Mouse (Mus musculus) CH12.LX (cell line): ENCODE measurements around the gene Hist1h4d. TPM values are rescaled to one million over a fixed set of nuclear protein-coding genes. Genes with fewer than 3 reads are reported as not detected.
"Not testable (repeated sequence)": the region's sequence is repeated elsewhere in the genome, so short reads cannot be mapped to it uniquely, and the experiment has no call there.

Source experiments
- DNase-seq: peaks from one replicate; pipeline ENCODE4 v3.0.0-alpha.2; 2013; ENCODE audit errors: extremely low read depth
- H3K27ac ChIP-seq: 2 replicates; pipeline ENCODE4 v1.5.1; 2012; ENCODE audit warnings: low read depth, mild to moderate bottlenecking, control low read depth, moderate library complexity; ENCODE audit not compliant: insufficient read depth
- H3K27me3 ChIP-seq: replicated peaks from 2 replicates; pipeline ENCODE3; 2012; ENCODE audit warnings: inconsistent platforms
- H3K36me3 ChIP-seq, 2 experiments: replicated peaks in 1 of 2; 2 replicates each; pipeline versions ENCODE3 to v1.6.1; 2012; ENCODE audit warnings: inconsistent platforms in 1 of 2, low read length in 1 of 2, mild to moderate bottlenecking in 1 of 2, mixed read lengths in 1 of 2, moderate library complexity in 1 of 2; ENCODE audit not compliant: control insufficient read depth in 1 of 2, insufficient read depth in 1 of 2
- H3K4me1 ChIP-seq, 2 experiments: 2 replicates each; pipeline ENCODE4 v1.6.1; 2012; ENCODE audit warnings: inconsistent platforms in 1 of 2, moderate library complexity in 1 of 2; ENCODE audit not compliant: insufficient read depth in 2 of 2, control insufficient read depth in 1 of 2
- H3K4me2 ChIP-seq: 2 replicates; pipeline ENCODE4 v1.6.1; 2012; ENCODE audit warnings: low read depth, mild to moderate bottlenecking, control low read depth; ENCODE audit not compliant: poor library complexity, insufficient read depth, severe bottlenecking
- H3K4me3 ChIP-seq, 3 experiments: fragments of 150-350 bp in 1 of 3; sonication (generic) in 1 of 3; replicated peaks in 1 of 3; 2 replicates each; pipeline versions ENCODE3 to v1.5.1; 2011 to 2012; ENCODE audit warnings: low read depth in 2 of 3, low read length in 2 of 3, mild to moderate bottlenecking in 2 of 3, moderate library complexity in 2 of 3, control low read depth in 1 of 3, improper control_type of control experiment in 1 of 3, inconsistent platforms in 1 of 3, mixed read lengths in 1 of 3; ENCODE audit not compliant: poor library complexity in 1 of 3
- H3K79me2 ChIP-seq: replicated peaks from 2 replicates; pipeline ENCODE4 v1.6.1; 2012; ENCODE audit warnings: mild to moderate bottlenecking, moderate library complexity; ENCODE audit not compliant: control insufficient read depth, poor library complexity, insufficient read depth, severe bottlenecking; ENCODE audit errors: extremely low read depth
- H3K9ac ChIP-seq: 2 replicates; pipeline ENCODE4 v1.6.1; 2012; ENCODE audit warnings: low read depth, mild to moderate bottlenecking, control low read depth, moderate library complexity; ENCODE audit not compliant: insufficient read depth
- H3K9me3 ChIP-seq: replicated peaks from 2 replicates; pipeline ENCODE3; 2012; ENCODE audit warnings: low read length, inconsistent platforms, mixed read lengths
- CHD1 ChIP-seq: IDR thresholded peaks from 2 replicates; pipeline ENCODE4 v1.6.1; 2012; ENCODE audit warnings: low read depth, low read length, improper control_type of control experiment, inconsistent platforms
- CHD2 ChIP-seq: IDR thresholded peaks from 2 replicates; pipeline ENCODE4 v1.6.1; 2011; ENCODE audit warnings: low read length, improper control_type of control experiment
- EP300 ChIP-seq: IDR thresholded peaks from 2 replicates; pipeline ENCODE4 v1.6.1; 2011; ENCODE audit warnings: low read length, improper control_type of control experiment
- ETS1 ChIP-seq: conservative IDR thresholded peaks from 2 replicates; pipeline ENCODE4 v1.6.1; 2012; ENCODE audit warnings: low read depth, mild to moderate bottlenecking, inconsistent platforms, low read length, improper control_type of control experiment, moderate library complexity
- GABPA ChIP-seq: IDR thresholded peaks from 2 replicates; pipeline ENCODE4 v1.6.1; 2012; ENCODE audit warnings: low read depth, low read length, improper control_type of control experiment, inconsistent platforms; ENCODE audit not compliant: insufficient replicate concordance
- JUN ChIP-seq: IDR thresholded peaks from 2 replicates; pipeline ENCODE4 v1.6.1; 2011; ENCODE audit warnings: low read depth, mild to moderate bottlenecking, low read length, improper control_type of control experiment, moderate library complexity; ENCODE audit not compliant: insufficient read depth
- MEF2A ChIP-seq: IDR thresholded peaks from 2 replicates; pipeline ENCODE4 v1.6.1; 2014; ENCODE audit warnings: low read depth, mild to moderate bottlenecking, inconsistent platforms, low read length, improper control_type of control experiment, borderline replicate concordance
- MYC ChIP-seq: IDR thresholded peaks from 2 replicates; pipeline ENCODE4 v1.6.1; 2011; ENCODE audit warnings: low read depth, mild to moderate bottlenecking, improper control_type of control experiment, low read length
- NELFE ChIP-seq: IDR thresholded peaks from 2 replicates; pipeline ENCODE4 v1.6.1; 2011; ENCODE audit warnings: low read depth, low read length, improper control_type of control experiment
- NRF1 ChIP-seq: IDR thresholded peaks from 2 replicates; pipeline ENCODE4 v1.6.1; 2014; ENCODE audit warnings: low read depth, mild to moderate bottlenecking, inconsistent platforms, low read length, improper control_type of control experiment, moderate library complexity
- PAX5 ChIP-seq: IDR thresholded peaks from 2 replicates; pipeline ENCODE4 v1.6.1; 2012; ENCODE audit warnings: low read length, inconsistent platforms, mixed read lengths
- SMC3 ChIP-seq: IDR thresholded peaks from 2 replicates; pipeline ENCODE4 v1.6.1; 2011; ENCODE audit warnings: low read depth, low read length, improper control_type of control experiment
- TBP ChIP-seq: conservative IDR thresholded peaks from 2 replicates; pipeline ENCODE4 v1.6.1; 2011; ENCODE audit warnings: low read depth, low read length, improper control_type of control experiment
- ZC3H11A ChIP-seq: IDR thresholded peaks from 2 replicates; pipeline ENCODE4 v1.6.1; 2012; ENCODE audit warnings: low read depth, mild to moderate bottlenecking, inconsistent platforms, low read length, improper control_type of control experiment
- ZKSCAN1 ChIP-seq: IDR thresholded peaks from 2 replicates; pipeline ENCODE4 v1.6.1; 2012; ENCODE audit warnings: low read depth, inconsistent platforms, low read length, improper control_type of control experiment, borderline replicate concordance
- ZNF384 ChIP-seq: IDR thresholded peaks from 2 replicates; pipeline ENCODE4 v1.6.1; 2012; ENCODE audit warnings: low read depth, low read length, improper control_type of control experiment, inconsistent platforms
- dilution Hi-C: fragments of 300-500 bp; cut with MboI; formaldehyde crosslinking; loops from 2 replicates; pipeline ENCODE4 v1.14.3; 2020; ENCODE audit warnings: low sequenced_read_pairs; ENCODE audit not compliant: extremely low pct_unique_long_range_greater_than_20kb, extremely low pct_ligation_motif_present
- in situ Hi-C: fragments of 300-500 bp; cut with MboI; formaldehyde crosslinking; loops from 3 replicates; pipeline ENCODE4 v1.14.3; 2019; ENCODE audit warnings: low sequenced_read_pairs, low pct_ligation_motif_present, low pct_unique_long_range_greater_than_20kb, mixed read lengths
- polyA plus RNA-seq: library from polyadenylated mRNA; unstranded; fragments of >175 nt; gene quantifications from 2 replicates; pipeline ENCODE4 v1.2.1, GENCODE M21; 2012; ENCODE audit warnings: low read depth; ENCODE audit not compliant: insufficient read length
- total RNA-seq, 2 experiments: library from RNA; depleted of rRNA; stranded (reverse); fragments of 300-350 nt in 1 of 2; fragments of >200 nt in 1 of 2; gene quantifications; 2 replicates each; pipeline ENCODE4 v1.2.3; 2012 to 2014

Hist1h4d gene
- total and polyA plus RNA-seq, 3 experiments, result 6.7 to 1,831 (median 27.7) TPM

GRCm38 (mm10) chr13:23538249-23538648 lies 43.1 kb upstream of the Hist1h4d start:
- TF ChIP-seq MEF2A (no peak), SMC3 (no peak), EP300 (no peak), ZKSCAN1 (no peak), ZNF384 (no peak), GABPA (no peak), NELFE (no peak), CHD1 (no peak), PAX5 (no peak), JUN (no peak), ZC3H11A (no peak), NRF1 (no peak), CHD2 (no peak), ETS1 (no peak), MYC (no peak)
- dilution Hi-C loops, result no loop called here
- Histone ChIP-seq H3K36me3 (no peaks in the 10 kb centered on the region), H3K79me2 (no peaks in the 10 kb centered on the region), H3K9me3 (no peaks in the 10 kb centered on the region), H3K4me2 (peak overlapping the region; percentile 46), H3K9ac (peak overlapping the region; percentile 48), H3K27me3 (no peaks in the 10 kb centered on the region), H3K27ac (peak overlapping the region; percentile 56), H3K4me3 (peak overlapping the region in 2 of 3 experiments; percentile 18 to 25), H3K4me1 (peaks cover 7 to 48% of the 10 kb centered on the region in 2 experiments; a peak in 3 of 4 replicates)
- no peak for DNase-seq
- in situ Hi-C loops, result no loop called here

GRCm38 (mm10) chr13:23539821-23540220 lies 41.6 kb upstream of the Hist1h4d start:
- dilution Hi-C loops, H3K36me3 ChIP-seq, H3K4me3 ChIP-seq, H3K27ac ChIP-seq: not testable (repeated sequence)
- Histone ChIP-seq H3K9ac (peak overlapping the region; percentile 26; the same call in 1 of the 2 replicates), H3K4me1 (peaks cover 7 to 48% of the 10 kb centered on the region in 2 experiments; a peak in 3 of 4 replicates)
- TF ChIP-seq TBP, result peak; percentile 84
- TF ChIP-seq, all 38 proteins: peak for 1; not testable (repeated sequence) for 37
- H3K27me3 ChIP-seq, DNase-seq, H3K79me2 ChIP-seq, in situ Hi-C loops, H3K9me3 ChIP-seq, H3K4me2 ChIP-seq: not testable (repeated sequence)
